Mouse (Mus musculus) liver, postnatal 0 days (tissue): ENCODE results near the gene Gpr160. TPM values are rescaled to one million over a fixed set of nuclear protein-coding genes. Genes with fewer than 3 reads are reported as not detected.
A peak's percentile ranks its signal among the peaks of the same experiment; 100 is the strongest.

ENCODE experiments used
- ATAC-seq: fragments of 200-750 bp; cut with Nextera tagmentation; 2 replicates; pipeline ENCODE4 v1.8.0; 2017; ENCODE audit warnings: mild to moderate bottlenecking, moderate library complexity
- DNase-seq: peaks from one replicate; pipeline ENCODE4 v3.0.0-alpha.2; 2016
- H3K27ac ChIP-seq: fragments of 300-500 bp; sonication (generic); 2 replicates; pipeline ENCODE4 v1.5.1; 2014; ENCODE audit warnings: antibody characterized with exemption, moderate library complexity, mild to moderate bottlenecking, low read depth
- H3K27me3 ChIP-seq: fragments of 300-500 bp; sonication (generic); 2 replicates; pipeline ENCODE4 v1.6.1; 2014; ENCODE audit warnings: low read length, control low read depth, mixed read lengths; ENCODE audit not compliant: insufficient read depth
- H3K36me3 ChIP-seq: fragments of 300-500 bp; sonication (generic); replicated peaks from 2 replicates; pipeline ENCODE4 v1.6.1; 2014; ENCODE audit warnings: mild to moderate bottlenecking, control low read depth, low read length, moderate library complexity, mixed read lengths; ENCODE audit not compliant: insufficient read depth
- H3K4me1 ChIP-seq: fragments of 300-500 bp; sonication (generic); 2 replicates; pipeline ENCODE4 v1.6.1; 2014; ENCODE audit warnings: antibody characterized with exemption, mild to moderate bottlenecking, control low read depth; ENCODE audit not compliant: insufficient read depth
- H3K4me2 ChIP-seq: fragments of 300-500 bp; sonication (generic); 2 replicates; pipeline ENCODE4 v1.6.1; 2014; ENCODE audit warnings: low read depth, mild to moderate bottlenecking, low read length, moderate library complexity, mixed read lengths
- H3K4me3 ChIP-seq: fragments of 300-500 bp; sonication (generic); 2 replicates; pipeline ENCODE4 v1.5.1; 2014; ENCODE audit warnings: low read depth, low read length
- H3K9ac ChIP-seq: fragments of 300-500 bp; sonication (generic); replicated peaks from 2 replicates; pipeline ENCODE4 v1.6.1; 2014; ENCODE audit warnings: mild to moderate bottlenecking, moderate library complexity
- H3K9me3 ChIP-seq: fragments of 300-500 bp; sonication (generic); 2 replicates; pipeline ENCODE4 v1.6.1; 2016; ENCODE audit warnings: mild to moderate bottlenecking, control low read depth, low read length, mixed read lengths
- CTCF ChIP-seq: sonication (generic); IDR thresholded peaks from 2 replicates; pipeline ENCODE4 v1.5.1; 2016; ENCODE audit warnings: antibody characterized with exemption, low read depth
- EP300 ChIP-seq: IDR thresholded peaks from 2 replicates; pipeline ENCODE4 v1.6.1; 2016; ENCODE audit warnings: antibody characterized with exemption, low read depth, mild to moderate bottlenecking
- WGBS: fragments of 180-500 bp; shearing (Covaris S2); extraction: QIAGEN DNeasy Blood & Tissue Kit; methylation state at CpG from one replicate; pipeline ENCODE4 v1.1.7; 2014; ENCODE audit not compliant: insufficient replicate concordance; 5-methylcytosine and 5-hydroxymethylcytosine counted together
- polyA plus RNA-seq: library from polyadenylated mRNA; unstranded; fragments of >200 nt; fragmentation: Nextera tagmentation; extraction: Ambion mirVana; gene quantifications from 2 replicates; pipeline ENCODE4 v1.2.1, GENCODE M21; 2015

The Gpr160 gene
- polyA plus RNA-seq, 1 experiment from 2014 or later, result 5.4 TPM

- no peak overlapping the region for H3K4me2 ChIP-seq
- DNase-seq (no peak), ATAC-seq (no peak)
- H3K4me3 ChIP-seq, result no peak overlapping the region
- peak overlapping the region; percentile 41; the same call in 1 of the 2 replicates for H3K27ac ChIP-seq
- H3K9me3 ChIP-seq, result no peaks in the 10 kb centered on the region
- no peak overlapping the region for H3K9ac ChIP-seq
- H3K36me3 ChIP-seq, result no peaks in the 10 kb centered on the region
- WGBS, result 39% methylated on average over 5 of the region's 5 CpGs
- H3K27me3 ChIP-seq, result no peaks in the 10 kb centered on the region
- peaks cover 11% of the 10 kb centered on the region for H3K4me1 ChIP-seq
- no peak for TF ChIP-seq EP300
- TF ChIP-seq CTCF, result no peak
Measured at GRCm38 (mm10) chr3:30863712-30864435, 8.1 kb downstream of the Gpr160 start.

- Histone ChIP-seq H3K9me3 (no peaks in the 10 kb centered on the region), H3K4me3 (no peak overlapping the region), H3K27me3 (no peaks in the 10 kb centered on the region), H3K27ac (peak overlapping the region; percentile 41; the same call in 1 of the 2 replicates), H3K4me1 (peaks cover 11% of the 10 kb centered on the region), H3K4me2 (no peak overlapping the region), H3K9ac (no peak overlapping the region), H3K36me3 (no peaks in the 10 kb centered on the region)
- TF ChIP-seq CTCF (no peak), EP300 (no peak)
- ATAC-seq, result peak; percentile 58
- DNase-seq, result no peak
- WGBS, result 28% methylated on average over 1 of the region's 1 CpGs
Measured at GRCm38 (mm10) chr3:30864640-30865039, 8.9 kb downstream of the Gpr160 start.

GRCm38 (mm10) chr3:30868176-30868575 lies 12.4 kb downstream of the Gpr160 start:
- no peak for TF ChIP-seq CTCF
- TF ChIP-seq EP300, result no peak

GRCm38 (mm10) chr3:30868625-30869024 lies 12.9 kb downstream of the Gpr160 start:
- peaks cover 14% of the 10 kb centered on the region for H3K4me1 ChIP-seq
- H3K27ac ChIP-seq, result no peak overlapping the region
- TF ChIP-seq EP300, result no peak
- no peak for TF ChIP-seq CTCF
- no peak overlapping the region for H3K9ac ChIP-seq
- no peak overlapping the region for H3K4me3 ChIP-seq
- 72% methylated on average over 5 of the region's 5 CpGs for WGBS
- H3K27me3 ChIP-seq, result no peaks in the 10 kb centered on the region
- H3K36me3 ChIP-seq, result no peaks in the 10 kb centered on the region
- no peaks in the 10 kb centered on the region for H3K9me3 ChIP-seq
- no peak for DNase-seq
- no peak for ATAC-seq
- no peak overlapping the region for H3K4me2 ChIP-seq

More at GRCm38 (mm10) chr3:30868176-30868575, 12.4 kb downstream of the Gpr160 start:
- H3K9ac ChIP-seq, result no peak overlapping the region
- H3K4me2 ChIP-seq, result no peak overlapping the region
- DNase-seq (no peak), ATAC-seq (no peak)
- peaks cover 17% of the 10 kb centered on the region for H3K4me1 ChIP-seq
- no peaks in the 10 kb centered on the region for H3K9me3 ChIP-seq
- H3K27me3 ChIP-seq, result no peaks in the 10 kb centered on the region
- H3K4me3 ChIP-seq, result no peak overlapping the region
- no peaks in the 10 kb centered on the region for H3K36me3 ChIP-seq
- no peak overlapping the region for H3K27ac ChIP-seq
- WGBS, result 75% methylated on average over 5 of the region's 5 CpGs

GRCm38 (mm10) chr3:30869995-30870394 lies 14.2 kb downstream of the Gpr160 start:
- WGBS, result 65% methylated on average over 1 of the region's 1 CpGs
- H3K4me3 ChIP-seq, result no peak overlapping the region
- no peaks in the 10 kb centered on the region for H3K9me3 ChIP-seq
- peaks cover 6% of the 10 kb centered on the region; the same call in 1 of the 2 replicates for H3K4me1 ChIP-seq
- no peaks in the 10 kb centered on the region for H3K27me3 ChIP-seq
- DNase-seq (no peak), ATAC-seq (peak; percentile 50; the same call in 1 of the 2 replicates)
- H3K4me2 ChIP-seq, result no peak overlapping the region
- no peak for TF ChIP-seq CTCF
- TF ChIP-seq EP300, result peak; percentile 24; the same call in 1 of the 2 replicates
- H3K9ac ChIP-seq, result no peak overlapping the region
- H3K27ac ChIP-seq, result no peak overlapping the region
- no peaks in the 10 kb centered on the region for H3K36me3 ChIP-seq

- no peak for DNase-seq
- ATAC-seq, result no peak
- Histone ChIP-seq H3K4me2 (no peak overlapping the region), H3K27ac (no peak overlapping the region), H3K9ac (no peak overlapping the region), H3K4me1 (no peaks in the 10 kb centered on the region), H3K36me3 (no peaks in the 10 kb centered on the region), H3K4me3 (no peak overlapping the region), H3K27me3 (no peaks in the 10 kb centered on the region), H3K9me3 (no peaks in the 10 kb centered on the region)
- no peak for TF ChIP-seq EP300
- TF ChIP-seq CTCF, result no peak
- WGBS, result 75% methylated on average over 6 of the region's 6 CpGs
Measured at GRCm38 (mm10) chr3:30876709-30877108, 21.0 kb downstream of the Gpr160 start.
